Mouse (Mus musculus) thymus, postnatal 0 days (tissue): ENCODE data around the gene St6galnac5. TPM values are rescaled to one million over a fixed set of nuclear protein-coding genes. Genes with fewer than 3 reads are reported as not detected.

Experiments
- DNase-seq: peaks from one replicate; pipeline ENCODE4 v3.0.0-alpha.2; 2015; ENCODE audit warnings: low spot score
- polyA plus RNA-seq: library from polyadenylated mRNA; unstranded; fragments of >200 nt; fragmentation: Nextera tagmentation; extraction: Ambion mirVana; gene quantifications from 2 replicates; pipeline ENCODE4 v1.2.1, GENCODE M21; 2015

The St6galnac5 gene
- polyA plus RNA-seq, 1 experiment from 2014 or later = 0.23 TPM

DNA sequence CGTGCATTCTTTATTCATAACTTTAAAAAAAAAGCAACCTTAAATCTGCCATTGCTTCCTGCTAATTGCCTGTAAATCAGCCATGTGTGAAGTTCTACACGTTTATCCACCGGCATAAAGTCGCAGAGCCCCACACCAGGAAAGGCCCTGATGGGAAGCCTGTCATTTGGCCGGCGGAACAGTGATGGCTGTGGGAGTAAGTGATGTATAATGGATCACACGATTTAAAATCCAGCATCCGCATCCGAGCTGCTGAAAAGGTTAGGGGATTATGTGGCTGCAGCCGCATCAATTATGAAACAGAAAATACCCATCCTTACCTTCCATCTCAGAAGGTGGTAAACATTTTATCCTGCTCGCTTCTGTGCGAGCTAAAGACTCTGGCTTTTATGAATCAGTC is 110.0 kb downstream of the St6galnac5 start:
- no peak for DNase-seq

- no peak for DNase-seq
These were observed 114.2 kb downstream of the St6galnac5 start for GRCm38 (mm10) chr3:152867654-152868525.

GRCm38 (mm10) chr3:152866035-152866965 is 115.7 kb downstream of the St6galnac5 start:
- DNase-seq = no peak

- DNase-seq = no peak
These were observed 120.1 kb downstream of the St6galnac5 start for GRCm38 (mm10) chr3:152861978-152862377.

- no peak for DNase-seq
These were observed 120.6 kb downstream of the St6galnac5 start for GRCm38 (mm10) chr3:152861450-152861849.

DNA sequence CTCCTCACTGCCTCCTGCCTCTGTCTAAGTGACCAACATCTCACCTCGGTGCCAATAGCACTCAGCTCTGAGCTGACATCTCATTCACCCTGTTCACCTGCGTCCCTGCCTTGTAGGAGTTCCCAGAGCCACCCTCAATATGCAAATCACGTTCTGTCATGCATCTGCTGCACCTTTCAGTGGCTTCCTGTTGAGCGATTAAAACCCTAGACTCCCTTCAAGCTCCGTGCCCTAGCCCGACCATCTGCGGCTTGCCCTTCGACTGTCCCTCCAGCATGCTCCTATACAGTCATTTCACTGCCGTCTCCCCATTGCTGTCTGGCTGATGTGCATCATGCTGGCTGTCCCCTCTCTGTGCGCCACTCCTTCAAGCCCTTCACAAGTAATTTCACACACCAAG is 126.0 kb downstream of the St6galnac5 start:
- DNase-seq = no peak

DNA sequence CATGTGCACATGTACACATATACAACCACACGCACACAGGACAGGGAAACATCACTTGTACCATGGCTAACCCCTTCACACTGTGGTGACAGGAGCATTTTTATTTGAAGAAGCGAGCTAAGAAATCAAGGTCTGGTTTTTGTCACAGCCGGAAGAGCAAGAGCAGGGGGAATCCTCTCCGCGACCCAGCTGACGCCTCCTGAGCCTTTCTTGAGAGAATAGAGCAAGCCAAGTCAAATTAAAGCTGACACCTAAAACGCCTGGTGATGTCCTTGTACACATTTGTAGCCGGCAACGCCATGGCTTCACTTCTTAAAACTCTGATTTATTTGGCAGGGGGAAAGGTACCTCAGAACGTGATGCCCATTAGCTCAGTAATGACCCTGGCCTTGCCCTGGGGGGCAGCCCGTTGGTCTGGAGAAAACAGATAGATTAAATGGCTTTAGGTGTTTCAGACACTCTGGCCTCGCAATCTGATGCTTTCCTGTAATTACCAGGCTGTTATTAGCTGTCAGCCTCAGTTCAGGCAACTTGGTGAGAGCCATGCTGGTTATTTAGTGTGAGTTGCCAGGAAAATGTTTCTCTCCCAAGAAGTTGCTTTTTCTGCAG is 126.9 kb downstream of the St6galnac5 start:
- no peak for DNase-seq

- no peak for DNase-seq
These were observed 138.1 kb downstream of the St6galnac5 start for GRCm38 (mm10) chr3:152843925-152844324.

GRCm38 (mm10) chr3:152842648-152843047 is 139.4 kb downstream of the St6galnac5 start:
- DNase-seq = no peak

GRCm38 (mm10) chr3:152841264-152841663 is 140.8 kb downstream of the St6galnac5 start:
- no peak for DNase-seq

DNA sequence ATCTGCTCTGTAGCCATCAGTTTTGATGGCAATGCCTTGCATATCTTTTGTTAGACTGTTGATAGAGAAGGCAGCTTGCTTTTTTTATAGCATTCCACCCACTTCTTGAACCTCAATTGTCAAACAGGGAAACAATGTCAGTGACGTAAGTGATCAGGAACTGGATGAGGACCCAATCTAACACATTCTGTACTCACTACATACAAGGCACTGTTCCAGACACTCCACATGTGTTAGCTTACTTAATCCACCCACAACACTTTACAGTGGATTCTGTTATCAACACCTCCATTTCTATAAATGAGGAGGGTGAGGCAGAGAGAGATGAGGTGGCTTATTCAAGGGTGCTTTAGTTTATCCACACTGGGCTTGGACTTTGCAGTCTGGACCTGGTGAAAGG is 144.1 kb downstream of the St6galnac5 start:
- DNase-seq = no peak

- DNase-seq = no peak
These were observed 144.6 kb downstream of the St6galnac5 start for GRCm38 (mm10) chr3:152837407-152837806.

DNA sequence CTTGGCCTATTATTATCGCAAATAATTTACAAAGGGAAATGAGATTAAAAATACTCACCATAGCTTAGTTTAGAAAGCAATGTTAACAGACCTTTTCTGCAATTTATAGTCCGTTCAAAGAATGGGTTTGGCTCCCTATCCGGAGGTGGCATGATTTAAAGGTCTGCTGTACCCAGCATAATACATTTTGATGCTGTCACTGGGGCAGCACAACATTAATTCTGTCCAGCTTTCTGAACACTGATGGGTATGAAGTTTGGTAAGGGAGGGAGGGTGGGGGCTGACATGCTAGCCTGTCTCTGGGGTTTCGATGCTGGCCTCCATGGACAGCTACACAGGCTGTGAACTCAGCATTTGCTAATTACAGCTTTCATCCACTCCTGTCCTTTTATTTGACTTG is 149.6 kb downstream of the St6galnac5 start:
- no peak for DNase-seq

GRCm38 (mm10) chr3:152831974-152832373 is 150.1 kb downstream of the St6galnac5 start:
- no peak for DNase-seq

DNA sequence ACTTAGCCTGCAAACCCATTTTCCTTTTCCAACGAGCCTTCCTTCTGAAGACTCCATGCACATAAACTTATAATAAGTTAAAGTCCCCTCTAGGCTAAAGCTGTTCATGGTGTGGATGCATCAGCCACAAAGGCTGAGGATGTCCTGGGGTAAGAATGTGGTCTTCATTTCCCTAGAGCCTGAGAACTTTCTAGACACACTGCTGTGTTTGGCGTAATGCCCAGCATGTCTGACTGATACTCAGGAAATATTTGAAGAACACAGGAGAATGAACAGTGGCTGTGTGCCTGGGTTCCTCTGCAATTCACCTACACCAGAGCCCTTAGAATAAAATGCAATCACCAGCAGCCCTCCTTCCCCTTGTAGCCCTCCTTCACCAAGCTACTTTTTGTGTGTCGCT is 150.7 kb downstream of the St6galnac5 start:
- no peak for DNase-seq

GRCm38 (mm10) chr3:152821202-152821601 is 160.8 kb downstream of the St6galnac5 start:
- DNase-seq = peak; percentile 43

GRCm38 (mm10) chr3:152820406-152820805 is 161.6 kb downstream of the St6galnac5 start:
- no peak for DNase-seq

DNA sequence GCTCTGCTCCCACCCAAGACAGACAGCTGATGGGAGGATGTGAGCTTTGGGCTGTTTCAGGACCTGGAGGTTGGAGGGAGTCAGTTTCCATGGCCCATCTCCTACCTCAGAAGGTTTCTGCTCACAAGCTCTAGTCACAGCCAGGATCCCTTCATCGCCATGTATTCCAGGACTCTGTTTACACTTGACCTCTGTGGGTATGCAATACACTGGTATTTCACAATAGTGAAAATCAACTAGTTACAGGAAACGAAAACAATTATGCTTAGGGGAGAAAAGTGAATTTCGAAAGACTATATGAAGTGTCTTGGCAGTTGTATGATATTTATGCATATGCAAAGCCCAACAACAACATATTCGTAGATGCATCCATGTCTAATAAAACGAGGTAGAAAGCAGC is 166.9 kb downstream of the St6galnac5 start:
- DNase-seq = no peak

DNA sequence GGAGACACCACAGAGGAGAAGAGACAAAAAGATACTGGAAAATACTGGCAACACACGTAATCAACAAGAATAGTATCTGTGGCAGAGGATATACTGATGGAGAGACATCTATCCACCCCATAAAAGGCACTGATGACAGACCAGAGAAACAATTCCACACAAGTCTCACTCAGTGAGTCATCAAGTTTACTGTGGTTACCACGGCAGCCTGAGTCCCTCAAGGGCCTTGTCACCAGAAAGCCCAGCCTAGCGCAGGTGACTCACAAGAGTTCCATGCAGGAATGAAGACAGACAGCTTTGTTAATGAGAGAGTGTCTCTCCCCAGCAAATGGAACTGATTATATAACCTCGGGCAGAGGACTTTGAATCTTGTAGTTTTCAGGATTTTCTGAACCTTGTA is 168.1 kb downstream of the St6galnac5 start:
- DNase-seq = no peak

- DNase-seq = peak; percentile 23
These were observed 182.2 kb downstream of the St6galnac5 start for GRCm38 (mm10) chr3:152799738-152800431.

DNA sequence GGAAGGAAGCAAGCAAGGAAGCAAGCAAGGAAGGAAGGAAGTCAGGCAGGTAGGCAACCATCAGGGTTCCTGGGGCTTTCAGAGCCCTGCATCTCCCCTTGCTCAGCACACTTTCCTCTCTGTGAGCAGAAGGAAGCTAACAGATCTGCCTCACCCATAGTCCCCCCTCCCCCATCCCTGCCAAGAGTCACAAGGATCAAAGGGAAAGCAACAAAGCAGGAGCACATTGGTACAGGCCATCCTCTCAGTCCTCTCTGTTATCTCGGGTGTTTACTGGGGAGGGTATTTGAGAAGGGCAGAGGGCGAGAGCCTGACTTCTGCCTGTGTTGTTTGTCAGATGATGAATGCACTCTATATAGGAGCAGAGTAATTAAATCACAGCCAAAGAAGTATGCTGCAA is 184.7 kb downstream of the St6galnac5 start:
- no peak for DNase-seq
